Mouse (Mus musculus): ENCODE results near the gene Serinc5.

The Serinc5 gene

GRCm38 (mm10) chr13:92613094-92613493, 2.2 kb downstream of the Serinc5 start:
- in situ Hi-C loops (cut with MboI, MseI): no loop called here

GRCm38 (mm10) chr13:92615201-92615600, 4.3 kb downstream of the Serinc5 start:
- in situ Hi-C loops (cut with MboI, MseI): no loop called here

- in situ Hi-C loops (cut with MboI, MseI): no loop called here
Measured at GRCm38 (mm10) chr13:92616459-92616858, 5.6 kb downstream of the Serinc5 start.

- in situ Hi-C loops (cut with MboI, MseI): no loop called here
Measured at GRCm38 (mm10) chr13:92626196-92626595, 15.3 kb downstream of the Serinc5 start.

- in situ Hi-C loops (cut with MboI, MseI): no loop called here
Measured at GRCm38 (mm10) chr13:92626725-92627124, 15.8 kb downstream of the Serinc5 start.

- in situ Hi-C loops (cut with MboI, MseI): no loop called here
Measured at GRCm38 (mm10) chr13:92629509-92629908, 18.6 kb downstream of the Serinc5 start.

GRCm38 (mm10) chr13:92631450-92631849, 20.6 kb downstream of the Serinc5 start:
- in situ Hi-C loops (cut with MboI, MseI): no loop called here

GRCm38 (mm10) chr13:92632550-92632949, 21.7 kb downstream of the Serinc5 start:
- in situ Hi-C loops (cut with MboI, MseI): no loop called here

GRCm38 (mm10) chr13:92635040-92635439, 24.1 kb downstream of the Serinc5 start:
- in situ Hi-C loops (cut with MboI, MseI): no loop called here

GRCm38 (mm10) chr13:92636226-92636909, 25.5 kb downstream of the Serinc5 start:
- in situ Hi-C loops (cut with MboI, MseI): no loop called here

- in situ Hi-C loops (cut with MboI, MseI): no loop called here
Measured at GRCm38 (mm10) chr13:92636910-92637275, 26.0 kb downstream of the Serinc5 start.

GRCm38 (mm10) chr13:92639093-92640014, 28.5 kb downstream of the Serinc5 start:
- in situ Hi-C loops (cut with MboI, MseI): no loop called here

- in situ Hi-C loops (cut with MboI, MseI): no loop called here
Measured at GRCm38 (mm10) chr13:92644199-92644598, 33.3 kb downstream of the Serinc5 start.

- in situ Hi-C loops (cut with MboI, MseI): no loop called here
Measured at GRCm38 (mm10) chr13:92644753-92645152, 33.9 kb downstream of the Serinc5 start.

- in situ Hi-C loops (cut with MboI, MseI): no loop called here
Measured at GRCm38 (mm10) chr13:92647695-92648094, 36.8 kb downstream of the Serinc5 start.

- in situ Hi-C loops (cut with MboI, MseI): no loop called here
Measured at GRCm38 (mm10) chr13:92649111-92649510, 38.2 kb downstream of the Serinc5 start.

GRCm38 (mm10) chr13:92650956-92651355, 40.1 kb downstream of the Serinc5 start:
- in situ Hi-C loops (cut with MboI, MseI): no loop called here

GRCm38 (mm10) chr13:92652498-92652897, 41.6 kb downstream of the Serinc5 start:
- in situ Hi-C loops (cut with MboI, MseI): no loop called here

- in situ Hi-C loops (cut with MboI, MseI): no loop called here
Measured at GRCm38 (mm10) chr13:92653283-92653682, 42.4 kb downstream of the Serinc5 start.

GRCm38 (mm10) chr13:92656815-92657513, 46.1 kb downstream of the Serinc5 start:
- in situ Hi-C loops (cut with MboI, MseI): no loop called here

GRCm38 (mm10) chr13:92659611-92660010, 48.7 kb downstream of the Serinc5 start:
- in situ Hi-C loops (cut with MboI, MseI): loop anchor here (10.0 kb wide), 1 partner anchor 95 kb away; no protein-coding TSS in a partner anchor
